Mouse (Mus musculus): Measurements from ENCODE around the gene Lamtor1.

- TF ChIP-seq EP300 (IDR thresholded peaks at IDR 0.05; ENCODE audit: insufficient read depth, low read depth, low read length) (no peak), CTCF (IDR thresholded peaks at IDR 0.05; ENCODE audit: low read depth, low read length) (no peak), POLR2A (IDR thresholded peaks at IDR 0.05; ENCODE audit: insufficient read depth, low read length) (no peak)
These were observed 58.8 kb downstream of the Lamtor1 start for GRCm38 (mm10) chr7:101964551-101964950.
